Mouse (Mus musculus) A20 (cell line): ENCODE data around the gene Katna1.
"Not testable (repeated sequence)": the region's sequence is repeated elsewhere in the genome, so short reads cannot be mapped to it uniquely, and the experiment has no call there.

Experiments
- DNase-seq: peaks from one replicate; pipeline ENCODE4 v3.0.0-alpha.2; 2011; ENCODE audit warnings: low read depth, low spot score

The Katna1 gene

GRCm38 (mm10) chr10:7725751-7726500 lies at the start of gene Katna1:
Gene Katna1 (plus strand): TSS chr10:7726000.
- peak; percentile 99 for DNase-seq

DNA sequence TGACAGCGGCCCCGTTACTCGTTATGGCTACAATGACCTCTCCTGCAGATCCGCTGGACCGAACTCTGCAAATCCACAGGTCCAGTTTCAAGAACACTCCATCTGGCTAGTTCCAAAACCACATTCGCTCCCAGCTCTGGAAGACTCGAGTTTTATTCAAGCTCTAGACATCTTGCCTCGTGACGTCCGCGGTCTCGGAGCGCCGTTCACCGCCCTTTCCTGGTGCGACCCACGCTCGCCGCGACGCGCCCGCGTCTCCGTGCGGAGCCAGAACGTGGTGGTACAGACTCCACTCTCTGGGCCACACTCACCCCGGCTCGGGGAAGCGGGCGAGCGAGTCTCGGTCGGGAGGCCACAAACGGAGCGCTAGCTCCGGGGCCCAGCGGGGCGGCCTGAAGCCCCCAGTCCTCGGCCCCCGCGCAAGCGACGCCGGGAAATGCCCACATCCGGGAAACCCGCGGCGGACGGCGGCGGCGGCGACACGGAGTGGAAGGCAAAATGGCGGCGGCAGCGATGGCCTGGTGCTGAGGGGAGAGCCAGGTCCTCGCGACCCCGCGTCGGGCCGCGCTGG lies 45.0 kb upstream of the Katna1 start, which contains the start of the genes Pcmt1 and Lats1:
Pcmt1 (minus strand) TSS at position 406 of the 571 bp plus-strand sequence.
Lats1 (plus strand) TSS at position 484 of the 571 bp plus-strand sequence.
- DNase-seq, result peak; percentile 88

- DNase-seq, result peak; percentile 76
These were observed 44.3 kb upstream of the Katna1 start for GRCm38 (mm10) chr10:7681343-7682025.

DNA sequence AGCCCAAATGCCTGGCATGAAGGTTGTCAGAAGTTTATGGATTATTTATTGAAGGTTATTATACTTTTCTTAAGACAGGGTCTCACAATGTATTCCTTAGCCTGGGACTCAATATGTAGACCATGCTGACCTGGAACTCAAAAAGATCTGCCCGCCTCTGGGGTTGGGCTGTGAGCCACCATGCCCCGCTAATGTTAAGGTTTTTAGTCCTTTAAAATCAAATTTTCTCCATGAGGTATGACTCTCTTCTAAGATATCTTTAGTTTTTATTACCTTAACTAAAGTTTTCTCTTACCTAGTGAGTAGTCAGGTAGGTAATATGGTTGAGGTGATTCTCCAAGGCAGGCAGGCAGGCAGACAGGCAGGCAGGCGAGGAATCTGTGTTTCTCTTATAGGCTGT lies 43.6 kb upstream of the Katna1 start:
- DNase-seq, result peak; percentile 33

GRCm38 (mm10) chr10:7686902-7687301 lies 38.9 kb upstream of the Katna1 start:
- DNase-seq, result no peak

GRCm38 (mm10) chr10:7695286-7695685 lies 30.5 kb upstream of the Katna1 start:
- DNase-seq, result peak; percentile 58

DNA sequence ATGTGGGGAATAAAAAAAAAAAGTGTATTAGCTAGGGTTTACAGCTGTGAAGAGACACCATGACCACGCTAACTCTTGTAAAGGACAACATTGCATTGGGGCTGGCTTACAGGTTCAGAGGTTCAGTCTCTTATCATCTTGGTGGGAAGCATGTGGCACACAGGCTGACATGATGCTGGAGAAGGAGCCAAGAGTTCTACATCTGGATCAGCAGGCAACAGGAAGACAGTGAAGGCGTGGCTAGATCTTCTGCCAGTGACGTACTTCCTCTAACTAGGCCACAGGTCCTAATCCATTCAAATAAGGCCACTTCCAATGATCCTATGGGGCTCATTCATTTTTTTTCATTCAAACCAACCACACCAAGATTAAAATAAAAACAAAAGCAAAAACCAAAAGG lies 25.7 kb upstream of the Katna1 start:
- DNase-seq, result no peak

GRCm38 (mm10) chr10:7702586-7702985 lies 23.2 kb upstream of the Katna1 start:
- DNase-seq, result no peak

DNA sequence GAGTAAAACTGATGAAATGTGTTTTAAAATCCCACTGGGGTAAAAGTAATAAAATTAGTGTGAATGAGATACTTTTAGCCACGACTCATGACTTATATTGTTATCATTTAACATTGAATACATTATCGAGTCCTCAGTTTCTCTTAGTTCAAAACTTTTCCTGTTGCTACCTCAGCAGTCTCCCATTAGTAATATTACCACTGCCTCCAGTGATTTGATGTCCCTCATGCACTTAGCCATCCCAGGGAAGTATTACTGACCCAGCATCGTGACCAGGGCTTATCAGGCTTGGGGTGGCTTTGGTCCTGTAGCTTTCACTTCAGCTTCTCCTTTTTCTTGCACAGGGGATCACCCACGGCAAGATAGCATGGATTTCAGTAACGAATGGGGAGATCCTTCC lies 15.7 kb upstream of the Katna1 start:
- no peak for DNase-seq

GRCm38 (mm10) chr10:7712506-7712905 lies 13.3 kb upstream of the Katna1 start:
- no peak for DNase-seq

DNA sequence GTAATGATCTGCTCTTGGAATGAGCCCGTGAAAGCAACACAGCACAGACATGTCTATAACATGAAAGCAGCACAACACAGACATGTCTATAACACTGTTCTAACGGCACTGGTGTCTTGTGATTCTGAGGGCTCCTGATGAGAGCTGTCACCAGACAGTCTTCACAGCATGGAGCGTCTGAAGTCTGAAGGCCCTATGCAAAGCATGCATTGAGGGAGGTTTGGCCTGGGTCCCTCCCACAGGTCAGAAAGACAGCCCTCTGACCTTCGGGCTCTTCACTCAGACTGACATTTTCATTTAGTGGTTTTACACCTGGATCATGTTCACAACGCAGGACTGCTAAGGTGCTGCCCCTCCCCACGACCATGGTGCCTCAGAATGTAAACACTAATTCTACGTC lies 10.7 kb upstream of the Katna1 start:
- DNase-seq, result no peak

DNA sequence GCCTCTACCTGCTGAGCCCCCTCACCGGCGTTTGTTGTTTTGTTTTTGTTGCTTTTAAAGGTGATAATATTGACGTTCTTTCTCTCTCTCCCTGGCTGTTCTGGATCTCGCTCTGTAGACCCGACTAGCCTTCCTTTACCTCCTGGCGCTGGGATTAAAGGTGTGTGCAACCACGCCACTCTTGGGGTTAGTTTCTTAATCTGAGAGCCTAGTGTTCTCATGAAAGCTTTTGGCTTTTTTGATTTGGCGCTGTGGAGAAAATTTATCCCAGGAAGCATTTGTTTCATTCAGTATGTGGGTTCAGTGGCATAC lies 657 bp downstream of the Katna1 start:
- DNase-seq, result peak; percentile 58

GRCm38 (mm10) chr10:7727011-7727410 lies 1.2 kb downstream of the Katna1 start:
- peak; percentile 55 for DNase-seq

- no peak for DNase-seq
These were observed 5.8 kb downstream of the Katna1 start for GRCm38 (mm10) chr10:7731582-7731981.

GRCm38 (mm10) chr10:7737122-7737521 lies 11.3 kb downstream of the Katna1 start:
- DNase-seq, result no peak

DNA sequence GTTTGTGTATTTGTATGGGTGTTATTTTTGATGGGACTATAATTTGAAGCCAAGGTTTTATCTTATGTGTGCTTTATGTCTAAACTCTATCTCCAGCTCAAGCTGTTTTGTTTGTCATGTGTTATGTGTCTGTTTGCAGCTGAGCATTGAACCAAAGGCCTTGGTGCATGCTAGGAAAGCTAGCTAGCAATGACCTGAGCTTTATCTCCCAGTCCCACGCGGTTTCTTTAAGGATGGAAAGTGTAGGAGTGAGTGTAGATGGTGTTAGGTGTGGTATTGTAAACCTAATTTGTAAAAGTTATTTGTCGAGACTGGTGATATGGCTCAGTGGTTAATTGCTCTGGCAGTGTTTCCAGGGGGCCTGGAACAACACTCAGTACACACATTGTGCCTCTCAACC lies 12.1 kb downstream of the Katna1 start:
- no peak for DNase-seq

DNA sequence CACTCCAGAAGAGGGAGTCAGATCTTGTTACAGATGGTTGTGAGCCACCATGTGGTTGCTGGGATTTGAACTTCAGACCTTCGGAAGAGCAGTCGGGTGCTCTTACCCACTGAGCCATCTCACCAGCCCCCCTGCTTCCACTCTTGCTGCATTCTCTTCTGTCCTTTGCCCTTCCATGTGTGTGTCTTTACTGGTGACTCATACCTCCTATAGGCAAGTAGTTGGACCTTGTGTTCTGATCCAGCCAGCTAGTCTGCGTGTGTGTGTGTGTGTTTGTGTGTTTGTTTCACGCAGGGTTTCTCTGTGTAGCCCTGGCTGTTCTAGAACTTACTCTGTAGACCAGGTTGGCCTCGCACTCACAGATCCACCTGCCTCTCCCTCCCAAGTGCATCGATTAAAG lies 19.7 kb downstream of the Katna1 start:
- DNase-seq, result not testable (repeated sequence)

GRCm38 (mm10) chr10:7748752-7749151 lies 23.0 kb downstream of the Katna1 start:
- no peak for DNase-seq

- no peak for DNase-seq
These were observed 31.7 kb downstream of the Katna1 start for GRCm38 (mm10) chr10:7757544-7757943.

GRCm38 (mm10) chr10:7772346-7772745 lies 46.5 kb downstream of the Katna1 start:
- no peak for DNase-seq

DNA sequence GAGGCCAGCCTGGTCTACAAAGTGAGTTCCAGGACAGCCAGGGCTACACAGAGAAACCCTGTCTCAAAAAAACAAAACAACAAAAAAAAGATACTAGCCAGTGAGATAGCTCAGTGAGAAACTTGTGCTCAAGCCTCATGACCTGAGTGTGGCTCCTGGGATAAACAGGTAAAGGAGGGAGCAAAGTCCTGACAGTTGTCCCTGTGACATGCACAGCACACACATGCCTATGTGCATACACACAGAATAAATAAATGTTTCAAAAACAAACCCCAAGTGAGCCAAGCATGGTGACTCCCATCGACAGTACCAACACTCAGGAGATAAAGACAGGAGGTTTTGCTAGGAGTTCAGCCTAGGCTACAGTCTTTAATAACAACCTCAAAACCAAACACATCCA lies 47.0 kb downstream of the Katna1 start:
- DNase-seq, result no peak

- no peak for DNase-seq
These were observed 49.6 kb downstream of the Katna1 start for GRCm38 (mm10) chr10:7775421-7775820.

GRCm38 (mm10) chr10:7778361-7778760 lies 52.6 kb downstream of the Katna1 start:
- DNase-seq, result no peak
